Mouse (Mus musculus): ENCODE results near the gene Arhgdib.
"Not testable (repeated sequence)": the region's sequence is repeated elsewhere in the genome, so short reads cannot be mapped to it uniquely, and the experiment has no call there.

Gene Arhgdib

DNA sequence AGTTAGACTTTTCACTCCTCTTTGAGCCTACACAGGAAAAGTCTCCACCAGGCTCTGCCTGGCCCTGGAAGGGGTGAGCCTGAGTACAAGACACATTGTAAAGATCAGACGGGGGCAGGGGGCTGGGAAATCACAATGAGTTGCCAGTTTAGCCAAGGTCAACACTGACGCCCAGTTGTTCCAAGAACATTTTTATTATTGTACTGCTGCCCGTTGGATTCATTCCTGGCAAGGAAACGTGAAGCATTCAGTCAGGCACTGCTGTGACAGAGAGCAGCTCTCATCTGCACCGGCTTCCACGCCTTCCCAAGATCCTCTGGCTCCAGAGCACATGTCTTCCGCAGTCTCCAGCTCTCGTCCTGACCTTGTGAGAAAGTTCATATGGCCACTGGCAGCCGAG lies 53.8 kb downstream of the Arhgdib start:
- no peak for DNase-seq (ENCODE audit: low read depth, low spot score)

DNA sequence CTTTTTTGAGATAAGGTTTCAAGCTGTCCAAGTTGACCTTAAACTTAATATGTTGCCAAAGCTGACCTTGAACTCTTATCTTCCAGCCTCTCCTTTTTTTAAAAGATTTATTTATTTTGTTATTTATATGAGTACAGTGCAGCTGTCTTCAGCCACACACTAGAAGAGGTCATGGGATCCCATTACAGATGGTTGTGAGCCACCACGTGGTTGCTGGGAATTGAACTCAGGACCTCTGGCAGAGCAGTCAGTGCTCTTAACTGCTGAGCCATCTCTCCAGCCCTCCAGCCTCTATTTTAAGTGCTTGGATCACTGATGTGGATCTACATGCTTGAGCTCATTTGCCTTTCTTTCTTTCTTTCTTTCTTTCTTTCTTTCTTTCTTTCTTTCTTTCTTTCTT lies 56.9 kb downstream of the Arhgdib start:
- DNase-seq (ENCODE audit: low read depth, low spot score): not testable (repeated sequence)

DNA sequence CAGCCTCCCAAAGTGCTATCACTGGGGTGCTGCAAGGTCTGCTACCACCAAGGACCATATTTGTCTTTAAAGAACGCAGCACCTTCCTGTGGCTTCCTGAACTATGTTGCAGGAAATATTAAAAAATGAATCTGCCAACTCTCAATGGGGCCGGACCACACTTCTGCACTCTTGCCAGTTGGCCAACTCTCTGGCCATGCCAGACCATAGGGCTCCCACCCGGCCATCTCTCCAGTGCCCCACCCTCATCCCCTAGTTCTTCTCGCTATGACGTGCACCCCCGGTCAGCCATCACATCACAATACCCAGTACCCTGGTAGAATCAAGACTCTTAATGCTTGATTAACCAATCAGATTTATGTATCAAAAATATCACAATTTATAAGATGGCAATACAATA lies 57.7 kb downstream of the Arhgdib start:
- DNase-seq (ENCODE audit: low read depth, low spot score): no peak

DNA sequence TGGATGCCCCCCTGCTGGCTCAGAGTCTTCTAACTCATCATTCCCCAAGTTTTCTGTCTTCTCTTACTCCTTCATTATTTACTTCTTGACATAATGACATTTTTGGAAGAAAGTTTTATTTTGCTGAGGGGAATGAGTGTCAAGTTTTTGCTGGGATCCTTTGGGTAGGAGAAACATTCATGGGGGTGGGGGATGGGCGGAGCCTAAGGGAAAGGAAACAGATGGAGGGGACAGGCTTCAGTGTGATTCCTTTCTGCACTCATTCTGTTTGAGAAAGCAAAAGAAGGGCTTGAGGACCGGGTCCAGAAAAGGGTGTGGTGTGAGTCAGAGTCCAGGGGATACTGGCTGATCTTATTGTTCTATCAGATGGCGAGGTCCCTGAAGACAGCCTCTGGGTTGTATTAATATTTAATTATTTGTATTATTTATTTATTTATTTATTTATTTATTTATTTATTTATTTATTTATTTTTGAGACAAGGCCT lies 58.2 kb downstream of the Arhgdib start:
- no peak for DNase-seq (ENCODE audit: low read depth, low spot score)

DNA sequence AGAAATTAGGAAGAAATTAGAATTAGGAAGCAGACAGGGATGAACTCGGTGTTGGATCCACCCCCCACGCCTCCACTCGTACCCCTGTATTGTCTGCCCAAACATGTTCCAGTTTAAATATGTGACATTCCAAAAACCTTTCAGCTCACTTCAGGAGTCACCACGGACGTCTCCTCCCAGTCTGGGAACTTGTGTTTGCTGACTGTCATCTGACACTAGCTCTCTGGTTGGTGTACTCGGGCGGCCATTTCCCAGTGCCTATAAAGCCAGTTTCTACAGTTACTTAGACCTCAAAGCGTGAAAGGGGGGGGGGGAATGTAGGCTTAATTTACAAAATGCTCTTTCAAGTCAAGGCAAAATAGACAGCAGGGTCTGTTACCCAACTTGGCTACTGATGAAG lies 60.0 kb downstream of the Arhgdib start:
- no peak for DNase-seq (ENCODE audit: low read depth, low spot score)

DNA sequence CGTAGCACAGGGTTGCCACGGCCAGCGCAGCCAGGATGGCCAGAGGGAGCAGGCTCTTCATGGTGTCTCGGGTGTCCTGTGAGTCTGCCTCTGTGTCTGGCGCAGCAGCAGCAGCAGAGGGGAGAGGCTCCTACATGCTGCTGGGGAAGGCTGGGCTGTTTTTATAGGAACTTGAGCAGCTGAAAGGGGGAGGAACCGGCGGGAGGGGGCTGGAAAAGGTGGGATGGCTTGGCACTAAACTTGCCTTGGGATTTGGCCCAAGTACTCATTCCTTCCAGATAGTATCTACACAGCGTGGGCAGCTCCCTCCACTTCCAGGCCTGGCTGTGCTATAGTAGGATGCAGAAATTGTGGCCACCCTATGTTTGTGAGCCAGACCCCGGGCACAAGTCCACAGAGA lies 66.0 kb downstream of the Arhgdib start, which contains the start of gene Mgp:
Gene Mgp (minus strand): TSS at position 154 of the 400 bp plus-strand sequence.
- DNase-seq (ENCODE audit: low read depth, low spot score): no peak

DNA sequence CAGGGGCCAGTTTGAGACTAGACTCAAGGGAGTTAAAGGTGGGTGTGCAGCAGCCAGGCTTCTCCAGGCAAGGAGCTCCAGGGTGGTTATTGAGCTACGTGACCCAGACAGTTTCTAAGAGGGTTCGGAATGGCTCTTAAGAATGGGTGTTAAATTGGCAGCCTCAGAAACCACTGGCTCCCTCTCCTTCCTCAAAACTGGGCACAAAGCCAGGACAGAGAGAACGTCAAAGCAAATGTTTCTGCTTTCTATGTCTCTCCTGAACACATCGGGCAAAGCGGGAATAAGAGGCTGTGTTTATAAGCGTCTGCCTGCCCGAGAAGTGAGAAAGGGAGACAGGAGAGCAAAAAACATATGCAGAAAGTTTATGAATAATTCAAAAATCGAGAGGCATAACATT lies 67.1 kb downstream of the Arhgdib start:
- no peak for DNase-seq (ENCODE audit: low read depth, low spot score)
